Comparison of ENCODE assay signal across 18 mouse cellular contexts in the genomic region with DNA sequence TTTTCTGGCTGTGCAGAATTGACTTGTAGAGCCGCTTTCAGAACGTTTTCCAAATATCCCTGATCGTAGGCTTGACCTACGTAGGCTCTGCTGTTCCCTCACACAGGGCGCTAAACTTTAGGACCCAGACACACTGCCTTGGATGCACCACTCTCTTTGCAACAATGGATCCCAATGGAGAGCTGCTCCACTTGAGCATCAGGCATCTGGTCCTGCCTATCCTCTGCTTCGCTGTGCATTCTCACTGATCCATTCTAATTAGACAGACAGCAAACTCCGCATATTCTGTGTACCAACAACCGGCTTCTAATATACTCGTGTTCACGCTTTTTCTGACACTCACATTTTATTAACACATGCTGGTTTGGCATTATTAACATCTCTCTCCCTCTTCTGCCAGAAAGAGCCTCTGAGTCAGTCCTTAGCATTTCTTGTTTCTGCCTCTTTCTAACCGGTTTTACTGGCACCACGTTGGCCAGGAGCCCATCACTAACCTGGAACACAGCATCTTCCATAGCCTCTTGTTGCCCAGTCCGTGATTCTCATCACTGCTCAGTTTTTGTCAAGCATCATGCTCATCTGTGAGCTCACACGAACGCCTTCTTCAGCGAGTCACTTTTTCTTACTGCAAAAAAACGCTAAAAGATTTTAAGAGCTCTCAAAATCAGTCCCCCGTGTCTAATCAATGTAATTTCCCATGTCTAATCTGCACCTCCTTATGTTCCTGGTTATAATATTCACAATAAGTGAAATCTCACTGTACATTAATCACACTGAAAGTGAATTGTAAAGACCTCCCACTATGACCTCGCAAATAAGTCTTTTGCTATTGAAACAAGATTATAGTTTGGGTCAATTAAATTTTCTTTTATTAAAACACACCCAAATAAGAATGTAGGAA. TPM values are rescaled to one million over a fixed set of nuclear protein-coding genes. Genes with fewer than 3 reads are reported as not detected.
DNase-seq lines count a peak whose midpoint lies in the region; ATAC-seq and TF ChIP-seq lines count a peak whose summit lies in the region.
"Had no signal": no experiment of that assay in that cellular context is flagged by ENCODE, and none has a peak within 500 bp of the region (broad histone marks: within the 10 kb centered on the region; RNA-seq: fewer than 3 reads in every experiment).

No protein-coding gene starts in this region.

- H3K4me2 ChIP-seq in midbrain, postnatal 0 days (ENCODE audit: low read depth, low read length, poor library complexity, severe bottlenecking), result no peak overlapping the region
- no peak overlapping the region for H3K4me2 ChIP-seq in midbrain, embryonic 16.5 days (ENCODE audit: low read length)
- H3K4me2 ChIP-seq in forebrain, embryonic 14.5 days (ENCODE audit: low read length), result no peak overlapping the region
- H3K4me2 ChIP-seq in neural tube, embryonic 14.5 days (ENCODE audit: low read depth, low read length), result peak overlapping the region; percentile 0; the same call in 1 of the 2 replicates
- H3K4me2 ChIP-seq: heart, embryonic 12.5 days; intestine, embryonic 15.5 days; limb, embryonic 12.5 days had no signal

- DNase-seq in frontal cortex, postnatal 25 days (ENCODE audit: low spot score in 2 of 2), result no peak
- peak; percentile 54 for DNase-seq in midbrain, postnatal 0 days (ENCODE audit: low spot score)
- peak; percentile 76 for DNase-seq in forebrain, embryonic 14.5 days (ENCODE audit: low spot score)
- no peak for DNase-seq in adrenal gland, postnatal 25 days
- DNase-seq: right cerebral cortex, adult 18-20 months; thymus, postnatal 36 days had no signal

- ATAC-seq in frontal cortex, adult (ENCODE audit: low TSS enrichment), result peak; percentile 34; the same call in 1 of the 2 replicates
- ATAC-seq in midbrain, postnatal 0 days (ENCODE audit: low FRiP score), result no peak
- ATAC-seq in midbrain, embryonic 16.5 days, result no peak
- ATAC-seq in forebrain, embryonic 14.5 days, result peak; percentile 91
- ATAC-seq in neural tube, embryonic 14.5 days (ENCODE audit: low read depth), result peak; percentile 52; the same call in 1 of the 2 replicates
- ATAC-seq: intestine, embryonic 15.5 days had no signal

- no peak overlapping the region for H3K4me3 ChIP-seq in midbrain, postnatal 0 days (ENCODE audit: low read depth, low read length)
- no peak overlapping the region for H3K4me3 ChIP-seq in midbrain, embryonic 16.5 days (ENCODE audit: low read depth, low read length)
- no peak overlapping the region for H3K4me3 ChIP-seq in forebrain, embryonic 14.5 days (ENCODE audit: low read depth, low read length)
- no peak overlapping the region for H3K4me3 ChIP-seq in neural tube, embryonic 14.5 days (ENCODE audit: low read depth, low read length)
- H3K4me3 ChIP-seq: erythroblast, embryonic 14.5 days; heart, embryonic 12.5 days; intestine, embryonic 15.5 days; limb, embryonic 12.5 days had no signal

- H3K9ac ChIP-seq in midbrain, postnatal 0 days (replicated peaks; ENCODE audit: low read length, poor library complexity, severe bottlenecking), result no peak overlapping the region
- no peak overlapping the region for H3K9ac ChIP-seq in midbrain, embryonic 16.5 days (ENCODE audit: low read depth, low read length)
- no peak overlapping the region for H3K9ac ChIP-seq in forebrain, embryonic 14.5 days (ENCODE audit: low read length)
- H3K9ac ChIP-seq in neural tube, embryonic 14.5 days (replicated peaks; ENCODE audit: low read depth, low read length), result no peak overlapping the region
- H3K9ac ChIP-seq: heart, embryonic 12.5 days; intestine, embryonic 15.5 days; limb, embryonic 12.5 days; liver, embryonic 14.5 days had no signal

- no peaks in the 10 kb centered on the region for H3K27me3 ChIP-seq in midbrain, postnatal 0 days (ENCODE audit: insufficient read depth, low read length)
- H3K27me3 ChIP-seq in midbrain, embryonic 16.5 days (ENCODE audit: control insufficient read depth, insufficient read depth, low read depth, low read length), result no peaks in the 10 kb centered on the region
- H3K27me3 ChIP-seq in forebrain, embryonic 14.5 days (replicated peaks; ENCODE audit: control insufficient read depth, insufficient read depth, low read length), result no peaks in the 10 kb centered on the region
- no peaks in the 10 kb centered on the region for H3K27me3 ChIP-seq in neural tube, embryonic 14.5 days (ENCODE audit: control insufficient read depth, insufficient read depth, low read length)
- H3K27me3 ChIP-seq: heart, embryonic 12.5 days; intestine, embryonic 15.5 days; limb, embryonic 12.5 days had no signal

- no peak for TF ChIP-seq CTCF in midbrain, postnatal 0 days (IDR thresholded peaks at IDR 0.05)

- H3K4me1 ChIP-seq in midbrain, postnatal 0 days (ENCODE audit: insufficient read depth, low read length), result no peaks in the 10 kb centered on the region
- no peaks in the 10 kb centered on the region for H3K4me1 ChIP-seq in midbrain, embryonic 16.5 days (ENCODE audit: control insufficient read depth, insufficient read depth, low read length)
- H3K4me1 ChIP-seq in forebrain, embryonic 14.5 days (ENCODE audit: control insufficient read depth, insufficient read depth, low read length), result no peaks in the 10 kb centered on the region
- no peaks in the 10 kb centered on the region for H3K4me1 ChIP-seq in neural tube, embryonic 14.5 days (ENCODE audit: control insufficient read depth, insufficient read depth, low read length)
- H3K4me1 ChIP-seq: heart, embryonic 12.5 days; intestine, embryonic 15.5 days had no signal

- no peaks in the 10 kb centered on the region for H3K9me3 ChIP-seq in midbrain, postnatal 0 days (ENCODE audit: low read length)
- no peaks in the 10 kb centered on the region for H3K9me3 ChIP-seq in midbrain, embryonic 16.5 days (replicated peaks; ENCODE audit: control insufficient read depth, low read length, poor library complexity, severe bottlenecking)
- no peaks in the 10 kb centered on the region for H3K9me3 ChIP-seq in forebrain, embryonic 14.5 days (replicated peaks; ENCODE audit: control insufficient read depth, low read length)
- H3K9me3 ChIP-seq in neural tube, embryonic 14.5 days (ENCODE audit: control insufficient read depth, low read length), result no peaks in the 10 kb centered on the region
- H3K9me3 ChIP-seq: heart, embryonic 12.5 days; intestine, embryonic 15.5 days; limb, embryonic 12.5 days had no signal

- no peaks in the 10 kb centered on the region for H3K36me3 ChIP-seq in midbrain, postnatal 0 days (ENCODE audit: insufficient read depth, low read length)
- H3K36me3 ChIP-seq in midbrain, embryonic 16.5 days (ENCODE audit: control insufficient read depth, insufficient read depth, low read length), result no peaks in the 10 kb centered on the region
- no peaks in the 10 kb centered on the region for H3K36me3 ChIP-seq in forebrain, embryonic 14.5 days (ENCODE audit: control insufficient read depth, insufficient read depth, low read length)
- H3K36me3 ChIP-seq in neural tube, embryonic 14.5 days (ENCODE audit: control insufficient read depth, insufficient read depth, low read length), result no peaks in the 10 kb centered on the region
- H3K36me3 ChIP-seq: heart, embryonic 12.5 days; intestine, embryonic 15.5 days; limb, embryonic 12.5 days had no signal

- 57% methylated on average over 19 of the region's 19 CpGs for WGBS in midbrain, postnatal 0 days
- 64% methylated on average over 19 of the region's 19 CpGs for WGBS in midbrain, embryonic 16.5 days
- WGBS in forebrain, embryonic 14.5 days, result 64% methylated on average over 19 of the region's 19 CpGs
- WGBS in neural tube, embryonic 14.5 days, result 59% methylated on average over 19 of the region's 19 CpGs

- no peak overlapping the region for H3K27ac ChIP-seq in midbrain, postnatal 0 days (ENCODE audit: low read depth, low read length)
- H3K27ac ChIP-seq in midbrain, embryonic 16.5 days (ENCODE audit: low read length), result no peak overlapping the region
- no peak overlapping the region for H3K27ac ChIP-seq in forebrain, embryonic 14.5 days (ENCODE audit: low read depth, low read length)
- H3K27ac ChIP-seq in neural tube, embryonic 14.5 days (ENCODE audit: low read depth, low read length), result no peak overlapping the region
- H3K27ac ChIP-seq: intestine, embryonic 15.5 days; kidney, postnatal 0 days; limb, embryonic 12.5 days; liver, embryonic 14.5 days had no signal

RNA-seq across cellular contexts. Expression of gene Gmnc, which starts 1.8 kb away (rescaled TPM):
- 0.44 and 0.66 TPM in 2 replicates for total RNA-seq in midbrain, postnatal 0 days (2014; rRNA removed)
- polyA plus RNA-seq in midbrain, postnatal 0 days (2015; fragmentation: Nextera tagmentation; extraction: Ambion mirVana), result 0.06 and 0.09 TPM in 2 replicates
- 0.18 and 0.25 TPM in 2 replicates for polyA plus RNA-seq in midbrain, embryonic 16.5 days (2015; fragmentation: Nextera tagmentation; extraction: Ambion mirVana)
- polyA plus RNA-seq in forebrain, embryonic 14.5 days (2014; fragmentation: Nextera tagmentation; extraction: Ambion mirVana), result 0.27 and 0.47 TPM in 2 replicates
- 0.50 and 2.0 TPM in 2 replicates for polyA plus RNA-seq in neural tube, embryonic 14.5 days (2014; fragmentation: Nextera tagmentation; extraction: Ambion mirVana)
- not detected in 2 replicates for total RNA-seq in adrenal gland, postnatal 25 days (2021)
- total RNA-seq: granulocyte monocyte progenitor cell, adult 5-6 weeks; neutrophil, adult 5-6 weeks had no signal
- polyA plus RNA-seq: erythroblast, embryonic 14.5 days; heart, embryonic 12.5 days; small intestine, adult 2 months had no signal

Comparison
In these comparisons a context has a peak if more than half of its experiments do, and no peak if none do; other contexts are left out.
1. ATAC-seq: peak in frontal cortex, adult (single experiment), forebrain, embryonic 14.5 days (single experiment) and neural tube, embryonic 14.5 days (single experiment); none in midbrain, postnatal 0 days (single experiment) and midbrain, embryonic 16.5 days (single experiment).
2. DNase-seq: peak in midbrain, postnatal 0 days (single experiment) and forebrain, embryonic 14.5 days (single experiment); none in frontal cortex, postnatal 25 days (0 of 2) and adrenal gland, postnatal 25 days (single experiment).